Mouse (Mus musculus) megakaryocyte, embryonic 14.5 days (primary cell): ENCODE measurements around the gene Opn1mw.
"Not testable (repeated sequence)": the region's sequence is repeated elsewhere in the genome, so short reads cannot be mapped to it uniquely, and the experiment has no call there.

Experiments
- FLI1 ChIP-seq: IDR thresholded peaks from 2 replicates; pipeline ENCODE4 v1.6.1; 2012; ENCODE audit warnings: low read length, inconsistent platforms, mixed read lengths
- GATA1 ChIP-seq: IDR thresholded peaks from 3 replicates; pipeline ENCODE4 v1.6.1; 2012; ENCODE audit warnings: mixed read lengths, low read length, inconsistent platforms, borderline replicate concordance

DNA sequence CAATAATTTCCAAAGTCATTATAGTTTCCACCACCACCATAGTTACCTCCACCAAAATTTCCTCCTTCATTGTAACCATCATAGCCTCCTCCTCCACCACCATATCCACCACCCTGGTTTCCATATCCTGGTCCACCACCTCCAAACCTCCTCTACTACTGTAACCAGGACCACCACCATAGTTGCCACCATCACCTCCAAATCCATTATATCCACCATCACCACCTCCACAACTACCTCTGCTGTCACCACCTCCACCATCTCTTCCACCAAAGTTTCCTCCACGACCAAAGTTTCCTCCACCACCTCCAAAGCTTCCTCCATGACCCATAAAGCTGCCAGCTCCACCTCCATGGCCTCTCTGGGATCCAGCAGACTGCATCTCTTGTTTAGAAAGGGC is 8.0 kb downstream of the Opn1mw start, which contains the start of gene Mecp2:
- TF ChIP-seq GATA1, FLI1: not testable (repeated sequence)
